Mouse (Mus musculus) CH12.LX (cell line): ENCODE data around the gene Tmeff1. TPM values are rescaled to one million over a fixed set of nuclear protein-coding genes. Genes with fewer than 3 reads are reported as not detected.

ENCODE experiments used
- DNase-seq: peaks from one replicate; pipeline ENCODE4 v3.0.0-alpha.2; 2013; ENCODE audit errors: extremely low read depth
- H3K27ac ChIP-seq: 2 replicates; pipeline ENCODE4 v1.5.1; 2012; ENCODE audit warnings: low read depth, mild to moderate bottlenecking, control low read depth, moderate library complexity; ENCODE audit not compliant: insufficient read depth
- H3K27me3 ChIP-seq: replicated peaks from 2 replicates; pipeline ENCODE3; 2012; ENCODE audit warnings: inconsistent platforms
- H3K36me3 ChIP-seq, 2 experiments: replicated peaks in 1 of 2; 2 replicates each; pipeline versions ENCODE3 to v1.6.1; 2012; ENCODE audit warnings: inconsistent platforms in 1 of 2, low read length in 1 of 2, mild to moderate bottlenecking in 1 of 2, mixed read lengths in 1 of 2, moderate library complexity in 1 of 2; ENCODE audit not compliant: control insufficient read depth in 1 of 2, insufficient read depth in 1 of 2
- H3K4me1 ChIP-seq, 2 experiments: 2 replicates each; pipeline ENCODE4 v1.6.1; 2012; ENCODE audit warnings: inconsistent platforms in 1 of 2, moderate library complexity in 1 of 2; ENCODE audit not compliant: insufficient read depth in 2 of 2, control insufficient read depth in 1 of 2
- H3K4me2 ChIP-seq: 2 replicates; pipeline ENCODE4 v1.6.1; 2012; ENCODE audit warnings: low read depth, mild to moderate bottlenecking, control low read depth; ENCODE audit not compliant: poor library complexity, insufficient read depth, severe bottlenecking
- H3K4me3 ChIP-seq, 3 experiments: fragments of 150-350 bp in 1 of 3; sonication (generic) in 1 of 3; replicated peaks in 1 of 3; 2 replicates each; pipeline versions ENCODE3 to v1.5.1; 2011 to 2012; ENCODE audit warnings: low read depth in 2 of 3, low read length in 2 of 3, mild to moderate bottlenecking in 2 of 3, moderate library complexity in 2 of 3, control low read depth in 1 of 3, improper control_type of control experiment in 1 of 3, inconsistent platforms in 1 of 3, mixed read lengths in 1 of 3; ENCODE audit not compliant: poor library complexity in 1 of 3
- H3K79me2 ChIP-seq: replicated peaks from 2 replicates; pipeline ENCODE4 v1.6.1; 2012; ENCODE audit warnings: mild to moderate bottlenecking, moderate library complexity; ENCODE audit not compliant: control insufficient read depth, poor library complexity, insufficient read depth, severe bottlenecking; ENCODE audit errors: extremely low read depth
- H3K9ac ChIP-seq: 2 replicates; pipeline ENCODE4 v1.6.1; 2012; ENCODE audit warnings: low read depth, mild to moderate bottlenecking, control low read depth, moderate library complexity; ENCODE audit not compliant: insufficient read depth
- H3K9me3 ChIP-seq: replicated peaks from 2 replicates; pipeline ENCODE3; 2012; ENCODE audit warnings: low read length, inconsistent platforms, mixed read lengths
- BHLHE40 ChIP-seq: IDR thresholded peaks from 2 replicates; pipeline ENCODE4 v1.6.1; 2011; ENCODE audit warnings: mild to moderate bottlenecking, low read depth, low read length, improper control_type of control experiment
- CHD1 ChIP-seq: IDR thresholded peaks from 2 replicates; pipeline ENCODE4 v1.6.1; 2012; ENCODE audit warnings: low read depth, low read length, improper control_type of control experiment, inconsistent platforms
- E2F4 ChIP-seq: IDR thresholded peaks from 2 replicates; pipeline ENCODE4 v1.6.1; 2011; ENCODE audit warnings: low read depth, low read length, improper control_type of control experiment; ENCODE audit not compliant: insufficient replicate concordance
- ELF1 ChIP-seq: IDR thresholded peaks from 2 replicates; pipeline ENCODE4 v1.6.1; 2014; ENCODE audit warnings: low read depth, mild to moderate bottlenecking, inconsistent platforms, low read length, improper control_type of control experiment
- ETS1 ChIP-seq: conservative IDR thresholded peaks from 2 replicates; pipeline ENCODE4 v1.6.1; 2012; ENCODE audit warnings: low read depth, mild to moderate bottlenecking, inconsistent platforms, low read length, improper control_type of control experiment, moderate library complexity
- MAZ ChIP-seq: IDR thresholded peaks from 2 replicates; pipeline ENCODE4 v1.6.1; 2012; ENCODE audit warnings: low read depth, mild to moderate bottlenecking, inconsistent platforms, low read length, improper control_type of control experiment, moderate library complexity
- MXI1 ChIP-seq: IDR thresholded peaks from 2 replicates; pipeline ENCODE4 v1.6.1; 2011; ENCODE audit warnings: mild to moderate bottlenecking, low read depth, low read length, improper control_type of control experiment
- MYC ChIP-seq: IDR thresholded peaks from 2 replicates; pipeline ENCODE4 v1.6.1; 2011; ENCODE audit warnings: low read depth, mild to moderate bottlenecking, improper control_type of control experiment, low read length
- NELFE ChIP-seq: IDR thresholded peaks from 2 replicates; pipeline ENCODE4 v1.6.1; 2011; ENCODE audit warnings: low read depth, low read length, improper control_type of control experiment
- PAX5 ChIP-seq: IDR thresholded peaks from 2 replicates; pipeline ENCODE4 v1.6.1; 2012; ENCODE audit warnings: low read length, inconsistent platforms, mixed read lengths
- POLR2AphosphoS2 ChIP-seq: IDR thresholded peaks from 2 replicates; pipeline ENCODE4 v1.6.1; 2011; ENCODE audit warnings: low read depth, low read length, improper control_type of control experiment
- RAD21 ChIP-seq: IDR thresholded peaks from 2 replicates; pipeline ENCODE4 v1.6.1; 2011; ENCODE audit warnings: low read depth, mild to moderate bottlenecking, low read length, improper control_type of control experiment, moderate library complexity
- RCOR1 ChIP-seq: conservative IDR thresholded peaks from 2 replicates; pipeline ENCODE4 v1.6.1; 2012; ENCODE audit warnings: low read depth, mild to moderate bottlenecking, inconsistent platforms, low read length, improper control_type of control experiment
- SIN3A ChIP-seq: IDR thresholded peaks from 2 replicates; pipeline ENCODE4 v1.6.1; 2012; ENCODE audit warnings: low read length, improper control_type of control experiment, inconsistent platforms
- SMC3 ChIP-seq: IDR thresholded peaks from 2 replicates; pipeline ENCODE4 v1.6.1; 2011; ENCODE audit warnings: low read depth, low read length, improper control_type of control experiment
- TBP ChIP-seq: conservative IDR thresholded peaks from 2 replicates; pipeline ENCODE4 v1.6.1; 2011; ENCODE audit warnings: low read depth, low read length, improper control_type of control experiment
- USF2 ChIP-seq: conservative IDR thresholded peaks from 2 replicates; pipeline ENCODE4 v1.6.1; 2011; ENCODE audit warnings: low read depth, low read length, improper control_type of control experiment
- ZC3H11A ChIP-seq: IDR thresholded peaks from 2 replicates; pipeline ENCODE4 v1.6.1; 2012; ENCODE audit warnings: low read depth, mild to moderate bottlenecking, inconsistent platforms, low read length, improper control_type of control experiment
- ZMIZ1 ChIP-seq: IDR thresholded peaks from 2 replicates; pipeline ENCODE4 v1.6.1; 2012; ENCODE audit warnings: low read depth, mild to moderate bottlenecking, inconsistent platforms, low read length, improper control_type of control experiment
- ZNF384 ChIP-seq: IDR thresholded peaks from 2 replicates; pipeline ENCODE4 v1.6.1; 2012; ENCODE audit warnings: low read depth, low read length, improper control_type of control experiment, inconsistent platforms
- dilution Hi-C: fragments of 300-500 bp; cut with MboI; formaldehyde crosslinking; loops from 2 replicates; pipeline ENCODE4 v1.14.3; 2020; ENCODE audit warnings: low sequenced_read_pairs; ENCODE audit not compliant: extremely low pct_unique_long_range_greater_than_20kb, extremely low pct_ligation_motif_present
- in situ Hi-C: fragments of 300-500 bp; cut with MboI; formaldehyde crosslinking; loops from 3 replicates; pipeline ENCODE4 v1.14.3; 2019; ENCODE audit warnings: low sequenced_read_pairs, low pct_ligation_motif_present, low pct_unique_long_range_greater_than_20kb, mixed read lengths
- polyA plus RNA-seq: library from polyadenylated mRNA; unstranded; fragments of >175 nt; gene quantifications from 2 replicates; pipeline ENCODE4 v1.2.1, GENCODE M21; 2012; ENCODE audit warnings: low read depth; ENCODE audit not compliant: insufficient read length
- total RNA-seq, 2 experiments: library from RNA; depleted of rRNA; stranded (reverse); fragments of 300-350 nt in 1 of 2; fragments of >200 nt in 1 of 2; gene quantifications; 2 replicates each; pipeline ENCODE4 v1.2.3; 2012 to 2014

Gene Tmeff1
- total and polyA plus RNA-seq, 3 experiments = 23.3 to 32.4 (median 29.6) TPM

DNA sequence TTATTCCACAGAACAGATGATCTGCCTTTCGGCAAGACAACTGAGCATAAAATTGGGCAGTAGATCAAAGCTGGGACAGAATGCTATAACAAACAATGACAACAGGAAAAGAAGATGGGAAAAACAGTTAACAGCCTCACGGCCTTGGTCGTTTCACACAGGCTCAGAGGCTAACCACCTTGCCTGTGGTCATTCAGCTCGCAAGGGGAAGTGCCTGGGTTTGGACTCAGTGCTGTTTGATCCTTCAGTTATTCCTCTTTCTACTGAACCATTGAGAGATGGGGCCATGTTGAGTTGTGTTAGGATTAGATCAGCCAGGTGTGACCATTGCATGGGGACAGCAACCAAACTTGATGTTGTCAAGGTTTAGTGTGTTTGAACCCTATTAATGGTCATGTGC is 75.2 kb downstream of the Tmeff1 start:
- DNase-seq = no peak
- no peak for TF ChIP-seq ETS1
- TF ChIP-seq CHD1 = no peak
- TF ChIP-seq ZC3H11A = no peak
- TF ChIP-seq NELFE = no peak
- TF ChIP-seq RCOR1 = no peak
- no peak for TF ChIP-seq POLR2AphosphoS2
- no peak for TF ChIP-seq TBP
- no peak for TF ChIP-seq MAZ
- TF ChIP-seq SIN3A = no peak
- TF ChIP-seq ZMIZ1 = no peak
- TF ChIP-seq MXI1 = no peak
- no peak for TF ChIP-seq MYC
- TF ChIP-seq ZNF384 = no peak
- no peak for TF ChIP-seq PAX5
- no peak for TF ChIP-seq E2F4
- no peak for TF ChIP-seq SMC3
- no peak for TF ChIP-seq RAD21
- no peak for TF ChIP-seq USF2
- no peak for TF ChIP-seq BHLHE40
- TF ChIP-seq, all 38 proteins: peak for 0
- dilution Hi-C loops (no loop called here), in situ Hi-C loops (no loop called here)
- Histone ChIP-seq H3K27ac (no peak overlapping the region), H3K9me3 (no peaks in the 10 kb centered on the region), H3K79me2 (no peaks in the 10 kb centered on the region), H3K4me1 (no peaks in the 10 kb centered on the region), H3K9ac (no peak overlapping the region), H3K4me2 (no peak overlapping the region), H3K4me3 (no peak overlapping the region), H3K27me3 (no peaks in the 10 kb centered on the region), H3K36me3 (peaks cover 7 to 52% of the 10 kb centered on the region in 2 experiments)

DNA sequence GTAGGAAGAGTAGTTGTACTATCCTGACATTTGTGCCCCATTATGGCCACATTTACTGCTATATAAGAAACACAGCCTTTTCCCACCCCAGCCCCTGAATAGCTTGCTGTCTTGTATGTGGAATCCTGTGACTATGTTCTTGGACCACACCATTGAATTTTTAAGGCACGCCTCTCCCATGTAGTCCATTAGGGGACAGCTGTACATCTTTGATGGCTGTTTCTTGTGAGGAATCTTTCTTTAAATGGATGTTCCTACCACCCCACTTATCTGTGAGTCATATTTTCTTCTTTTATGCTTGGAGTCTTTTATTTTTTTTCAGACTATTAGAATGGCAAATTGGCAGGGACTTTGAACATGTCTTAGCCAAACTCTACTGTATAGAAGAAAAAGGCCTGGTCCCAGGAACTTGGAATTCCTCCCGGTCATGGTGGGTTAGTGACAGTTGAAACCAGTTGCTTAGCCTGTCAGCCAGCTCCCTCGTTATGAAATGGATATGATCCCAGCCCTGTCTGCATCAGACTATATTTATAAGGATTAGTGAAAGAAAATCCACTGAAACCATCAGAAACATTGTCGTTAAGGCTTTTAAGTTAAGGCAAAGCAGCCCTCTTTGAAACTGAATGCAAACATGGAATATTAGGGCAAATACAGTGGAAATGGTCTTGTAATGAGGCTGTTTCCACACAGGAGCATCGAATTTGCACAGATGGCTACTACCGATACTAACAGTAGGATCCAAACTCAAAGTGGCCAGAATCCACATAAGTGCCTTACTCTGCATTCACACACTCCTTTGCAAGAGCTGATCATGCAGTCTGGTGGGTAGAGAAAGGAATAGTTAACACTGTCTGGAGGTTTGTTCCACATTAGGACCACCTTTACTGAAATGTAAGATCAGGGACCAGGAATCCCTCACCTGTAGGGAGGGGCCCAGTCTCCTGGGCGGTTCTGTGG is 75.9 kb downstream of the Tmeff1 start:
- H3K27me3 ChIP-seq = no peaks in the 10 kb centered on the region
- H3K36me3 ChIP-seq = peaks cover 7 to 53% of the 10 kb centered on the region in 2 experiments
- TF ChIP-seq CHD1 = no peak
- TF ChIP-seq ELF1 = no peak
- TF ChIP-seq, all 38 proteins: peak for 0
- in situ Hi-C loops (no loop called here), dilution Hi-C loops (no loop called here)
- H3K9ac ChIP-seq = no peak overlapping the region
- H3K27ac ChIP-seq = no peak overlapping the region
- no peaks in the 10 kb centered on the region for H3K4me1 ChIP-seq
- no peaks in the 10 kb centered on the region for H3K9me3 ChIP-seq
- no peaks in the 10 kb centered on the region for H3K79me2 ChIP-seq
- no peak for DNase-seq
- H3K4me2 ChIP-seq = no peak overlapping the region
- no peak overlapping the region for H3K4me3 ChIP-seq
